Mouse (Mus musculus): ENCODE results near the gene Arrb2. TPM values are rescaled to one million over a fixed set of nuclear protein-coding genes. Genes with fewer than 3 reads are reported as not detected.
"Not testable (repeated sequence)": the region's sequence is repeated elsewhere in the genome, so short reads cannot be mapped to it uniquely, and the experiment has no call there.

The Arrb2 gene
- 31.1 and 32.7 TPM in 2 replicates for polyA plus RNA-seq (2016; fragmentation: Nextera tagmentation; extraction: Ambion mirVana)

DNA sequence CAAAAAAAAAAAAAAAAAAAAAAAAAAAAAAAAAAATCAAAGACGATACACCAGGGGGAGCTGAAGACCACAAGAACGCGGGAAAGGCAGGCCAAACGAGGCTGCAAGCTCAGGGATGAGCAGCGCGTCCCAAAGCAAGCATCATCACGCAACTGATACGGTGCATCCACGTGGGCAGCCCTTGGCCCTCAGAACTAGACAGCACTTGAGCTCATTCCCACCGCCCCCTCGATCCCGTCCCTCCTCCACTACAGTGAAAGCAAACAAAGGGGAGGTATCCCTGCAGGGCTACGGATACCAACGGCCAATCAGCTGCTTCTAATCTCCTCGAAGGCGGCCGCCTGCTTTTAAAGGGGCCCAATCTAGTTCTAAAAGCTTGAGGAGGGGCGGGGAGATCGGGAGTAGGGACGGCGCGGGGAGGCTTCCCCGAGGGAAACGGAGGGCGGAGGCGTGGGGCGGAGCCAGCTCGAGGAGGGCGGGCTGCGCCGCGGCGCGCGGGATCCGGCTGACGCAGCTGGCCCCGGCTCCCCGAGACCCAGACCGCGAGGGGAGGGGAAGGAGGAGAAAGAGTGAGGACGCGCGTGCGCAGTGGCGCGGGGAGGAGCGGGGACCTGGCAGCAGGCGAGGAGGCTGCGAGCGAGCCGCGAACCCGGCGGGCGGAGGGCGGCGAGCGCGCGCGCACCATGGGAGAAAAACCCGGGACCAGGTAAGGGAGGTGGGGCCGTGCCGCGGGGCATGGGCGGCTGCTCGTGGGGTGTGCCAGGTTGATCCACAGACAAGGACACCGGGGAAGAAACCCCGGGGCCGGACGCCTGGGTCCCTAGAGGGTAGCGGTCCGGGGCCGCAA is at the start of gene Arrb2:
Gene Arrb2 (plus strand): TSS at position 588 of the 847 bp plus-strand sequence.
- Histone ChIP-seq H3K27ac (peak within 1 kb of the TSS; percentile 92), H3K4me1 (replicated peaks) (peaks cover 42% of the 10 kb centered on the region), H3K27me3 (ENCODE audit: insufficient read depth, poor library complexity, severe bottlenecking) (no peaks in the 10 kb centered on the region), H3K9me3 (no peaks in the 10 kb centered on the region), H3K4me3 (peak within 1 kb of the TSS; percentile 77), H3K36me3 (peaks cover 20% of the 10 kb centered on the region)
- under 1% methylated on average over 74 of the region's 75 CpGs for WGBS
- peak; percentile 97 for DNase-seq (ENCODE audit: low spot score)

DNA sequence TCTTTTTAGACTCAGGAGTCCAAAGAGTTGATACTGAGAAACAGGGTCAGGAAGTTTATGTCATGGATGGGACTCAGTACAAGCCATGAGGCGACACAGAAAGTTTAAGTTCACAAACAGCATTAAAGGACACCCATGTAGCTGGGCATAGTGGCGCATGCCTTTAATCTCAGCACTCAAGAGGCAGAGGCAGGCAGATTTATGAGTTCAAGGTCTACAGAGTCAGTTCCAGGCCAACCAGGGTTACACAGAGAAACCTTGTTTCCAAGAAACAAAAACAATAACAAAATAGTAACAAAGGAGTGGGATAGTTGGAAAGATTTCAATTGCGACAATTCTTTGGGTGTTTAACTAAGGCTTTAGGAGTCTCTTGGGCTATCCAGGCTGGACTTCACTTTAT is 48.3 kb upstream of the Arrb2 start:
- no peak overlapping the region for H3K4me3 ChIP-seq
- no peak for DNase-seq (ENCODE audit: low spot score)
- peaks cover 40% of the 10 kb centered on the region for H3K36me3 ChIP-seq
- H3K9me3 ChIP-seq: no peaks in the 10 kb centered on the region
- no peak overlapping the region for H3K27ac ChIP-seq
- WGBS: 91% methylated on average over 3 of the region's 3 CpGs
- no peaks in the 10 kb centered on the region for H3K27me3 ChIP-seq (ENCODE audit: insufficient read depth, poor library complexity, severe bottlenecking)
- H3K4me1 ChIP-seq (replicated peaks): no peaks in the 10 kb centered on the region

DNA sequence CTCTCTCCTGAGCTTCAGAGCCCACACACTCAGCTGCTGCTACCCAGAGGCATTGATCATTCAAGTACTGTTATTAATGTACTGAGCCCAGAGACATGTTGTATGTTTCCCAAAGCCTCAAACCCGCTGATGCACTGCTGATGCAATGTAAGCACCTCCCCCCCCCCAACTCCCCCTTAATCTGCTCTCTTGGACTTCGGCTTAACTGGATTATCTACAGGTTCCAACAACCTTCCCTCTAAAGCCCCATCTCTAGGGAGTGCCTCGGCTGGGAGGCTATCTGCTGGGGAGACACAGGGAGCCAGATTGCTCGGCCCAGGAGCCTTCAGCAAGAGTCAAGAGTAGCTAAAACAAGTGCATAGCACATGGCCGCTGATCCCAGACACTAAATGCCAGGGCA is 45.0 kb upstream of the Arrb2 start:
- no peak for DNase-seq (ENCODE audit: low spot score)
- Histone ChIP-seq H3K27me3 (ENCODE audit: insufficient read depth, poor library complexity, severe bottlenecking) (no peaks in the 10 kb centered on the region), H3K4me3 (no peak overlapping the region), H3K4me1 (replicated peaks) (no peaks in the 10 kb centered on the region), H3K36me3 (peaks cover 63% of the 10 kb centered on the region), H3K27ac (no peak overlapping the region), H3K9me3 (no peaks in the 10 kb centered on the region)
- WGBS: 84% methylated on average over 5 of the region's 5 CpGs

DNA sequence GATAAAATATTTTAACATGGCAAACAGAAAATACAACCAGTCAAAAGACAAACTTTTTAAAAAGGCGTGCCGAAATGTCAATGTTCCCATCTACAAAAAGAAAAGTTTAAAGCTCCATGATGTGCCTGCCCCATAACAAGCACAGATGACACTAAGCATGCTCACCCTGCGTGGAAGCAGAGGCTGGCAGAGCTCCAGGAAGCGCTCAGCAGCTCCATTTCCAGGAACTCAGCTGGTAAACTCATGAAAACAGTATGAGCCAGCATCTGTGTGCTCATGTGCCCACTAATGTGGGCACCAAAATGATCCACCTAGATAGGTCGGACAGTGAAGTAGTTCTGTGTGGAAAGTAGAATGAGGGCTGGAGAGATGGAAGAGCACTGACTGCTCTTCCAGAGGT is 43.0 kb upstream of the Arrb2 start:
- DNase-seq (ENCODE audit: low spot score): no peak
- 94% methylated on average over 5 of the region's 5 CpGs for WGBS
- Histone ChIP-seq H3K9me3 (no peaks in the 10 kb centered on the region), H3K27ac (no peak overlapping the region), H3K4me3 (no peak overlapping the region), H3K4me1 (replicated peaks) (no peaks in the 10 kb centered on the region), H3K36me3 (peaks cover 83% of the 10 kb centered on the region), H3K27me3 (ENCODE audit: insufficient read depth, poor library complexity, severe bottlenecking) (no peaks in the 10 kb centered on the region)

DNA sequence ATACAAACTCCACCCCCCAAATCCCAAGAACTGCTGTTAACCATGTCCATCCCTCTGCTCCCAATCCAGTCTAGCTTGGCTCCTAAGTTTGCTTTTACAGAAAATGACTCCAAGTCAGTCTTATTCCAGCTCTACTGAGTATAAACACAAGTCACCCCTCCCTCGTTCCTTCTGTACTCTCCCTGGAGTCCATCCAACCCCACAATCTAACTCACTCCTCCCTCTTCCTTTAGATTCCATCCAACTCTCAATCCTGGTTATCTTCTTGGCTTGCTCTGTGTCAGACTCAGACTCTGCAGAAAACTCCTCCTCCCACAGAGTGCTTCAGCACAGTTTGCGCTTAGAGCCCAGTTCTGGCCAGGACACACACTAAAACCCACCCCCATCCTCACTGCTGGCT is 28.8 kb upstream of the Arrb2 start:
- no peaks in the 10 kb centered on the region for H3K9me3 ChIP-seq
- peaks cover 16% of the 10 kb centered on the region for H3K4me1 ChIP-seq (replicated peaks)

DNA sequence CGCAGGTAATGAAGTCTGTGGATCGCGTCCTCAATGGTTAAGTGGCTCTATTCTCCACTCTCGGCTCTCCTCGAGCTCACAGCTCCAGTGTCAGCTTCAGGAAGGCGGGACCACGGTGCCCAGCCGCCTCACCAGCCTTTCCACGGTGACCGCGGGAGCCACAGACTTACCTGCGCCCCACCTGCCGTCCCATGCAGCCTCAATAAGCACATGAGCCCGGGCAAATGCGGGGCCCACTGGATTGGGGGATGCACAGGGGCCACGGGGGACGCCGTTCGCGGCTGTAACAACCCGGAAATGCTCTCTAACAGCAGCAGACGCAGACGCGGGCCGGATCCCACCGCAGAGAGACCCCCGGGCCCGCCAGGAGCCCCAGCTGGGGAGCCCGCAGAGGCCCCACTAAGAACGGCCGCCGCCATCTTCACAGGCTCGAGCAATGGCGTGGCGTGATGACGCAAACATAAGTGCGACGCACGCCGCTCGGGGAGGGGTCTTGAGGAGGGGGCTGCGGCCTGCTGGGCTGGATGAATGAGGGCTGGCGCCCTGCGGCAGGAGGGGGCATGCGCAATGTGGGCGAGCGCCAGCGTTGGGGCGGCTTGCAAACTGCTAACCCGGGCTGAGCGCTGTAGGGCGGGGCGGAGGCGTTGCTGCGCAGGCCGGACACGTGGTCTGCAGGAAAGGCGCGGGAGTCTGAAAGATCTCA is 22.7 kb upstream of the Arrb2 start, which contains the start of gene Pelp1:
Gene Pelp1 (minus strand): TSS at position 438 of the 703 bp plus-strand sequence.
- under 1% methylated on average over 59 of the region's 59 CpGs for WGBS
- Histone ChIP-seq H3K9me3 (no peaks in the 10 kb centered on the region), H3K4me1 (replicated peaks) (peaks cover 28% of the 10 kb centered on the region), H3K4me3 (peak within 1 kb of the TSS; percentile 100), H3K36me3 (peaks cover 28% of the 10 kb centered on the region), H3K27me3 (ENCODE audit: insufficient read depth, poor library complexity, severe bottlenecking) (no peaks in the 10 kb centered on the region; the same call in 1 of the 2 replicates), H3K27ac (peak within 1 kb of the TSS; percentile 97)
- peak; percentile 99 for DNase-seq (ENCODE audit: low spot score)

More for the DNA sequence above, 28.8 kb upstream of the Arrb2 start:
- no peak overlapping the region for H3K27ac ChIP-seq
- H3K36me3 ChIP-seq: peaks cover 90% of the 10 kb centered on the region
- H3K4me3 ChIP-seq: no peak overlapping the region
- 91% methylated on average over 2 of the region's 2 CpGs for WGBS
- no peak for DNase-seq (ENCODE audit: low spot score)
- H3K27me3 ChIP-seq (ENCODE audit: insufficient read depth, poor library complexity, severe bottlenecking): no peaks in the 10 kb centered on the region

DNA sequence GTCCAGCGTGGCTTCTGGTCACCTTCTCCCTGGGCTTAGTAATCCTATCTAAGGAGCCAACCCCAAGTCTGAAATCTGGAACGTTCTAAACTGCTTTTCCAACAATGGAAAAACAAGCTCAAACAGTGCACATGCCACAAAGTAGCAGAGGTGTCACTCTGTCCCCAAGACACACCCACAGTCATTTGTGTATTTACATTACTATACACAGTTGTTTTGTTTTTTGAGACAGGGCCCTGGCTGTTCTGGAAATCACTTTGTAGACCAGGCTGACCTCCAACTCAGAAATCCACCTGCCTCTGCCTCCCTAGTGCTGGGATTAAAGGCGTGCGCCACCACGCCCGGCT is 22.2 kb upstream of the Arrb2 start:
- peak overlapping the region; percentile 97 for H3K27ac ChIP-seq
- 63% methylated on average over 6 of the region's 6 CpGs for WGBS
- peaks cover 23% of the 10 kb centered on the region for H3K36me3 ChIP-seq

DNA sequence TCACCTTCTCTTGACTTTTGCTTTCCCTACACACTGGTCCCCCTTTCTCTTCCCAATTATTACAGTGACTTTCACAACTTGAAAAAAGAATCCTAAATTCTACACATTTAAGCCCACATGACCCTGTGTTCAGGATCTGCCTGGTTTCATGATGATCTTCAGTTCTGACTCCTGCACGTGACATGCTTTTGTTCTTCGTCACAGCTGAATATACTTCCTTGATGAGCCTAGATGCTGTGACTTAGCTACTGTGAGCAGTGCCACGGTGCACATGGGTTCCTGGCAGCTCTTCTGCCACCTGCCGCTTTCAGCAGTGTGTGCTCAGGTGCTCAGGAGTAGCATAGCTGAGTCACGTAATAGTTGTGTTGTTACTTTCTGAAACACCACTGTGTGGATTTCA is 19.8 kb upstream of the Arrb2 start:
- Histone ChIP-seq H3K27me3 (ENCODE audit: insufficient read depth, poor library complexity, severe bottlenecking) (no peaks in the 10 kb centered on the region; the same call in 1 of the 2 replicates), H3K27ac (no peak overlapping the region), H3K9me3 (no peaks in the 10 kb centered on the region), H3K4me3 (no peak overlapping the region), H3K4me1 (replicated peaks) (peaks cover 23% of the 10 kb centered on the region), H3K36me3 (peaks cover 1% of the 10 kb centered on the region; the same call in 1 of the 2 replicates)
- WGBS: 72% methylated on average over 5 of the region's 5 CpGs
- DNase-seq (ENCODE audit: low spot score): no peak

More for the DNA sequence above, 22.2 kb upstream of the Arrb2 start:
- Histone ChIP-seq H3K4me1 (replicated peaks) (peaks cover 28% of the 10 kb centered on the region), H3K27me3 (ENCODE audit: insufficient read depth, poor library complexity, severe bottlenecking) (no peaks in the 10 kb centered on the region; the same call in 1 of the 2 replicates), H3K4me3 (peak overlapping the region; percentile 100), H3K9me3 (no peaks in the 10 kb centered on the region)
- DNase-seq (ENCODE audit: low spot score): no peak

DNA sequence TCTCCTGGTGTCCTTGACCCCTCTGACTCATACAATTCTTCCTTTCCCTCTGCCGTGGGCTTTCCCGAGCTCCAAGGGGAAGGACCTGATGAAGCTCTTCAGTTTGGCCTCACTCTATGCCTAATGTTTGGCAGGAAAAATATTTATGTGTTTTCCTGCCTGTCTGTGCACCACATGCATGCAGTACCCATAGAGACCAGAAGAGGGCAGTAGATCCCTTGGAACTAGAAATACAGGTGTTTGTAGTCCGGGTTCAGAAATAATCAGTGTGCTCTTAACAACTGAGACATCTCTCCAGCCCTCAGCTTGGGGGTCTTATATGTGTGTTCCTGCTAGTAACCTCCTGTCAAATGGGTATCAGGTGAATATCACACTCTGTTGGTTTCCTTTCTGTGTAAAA is 18.5 kb upstream of the Arrb2 start:
- Histone ChIP-seq H3K4me1 (replicated peaks) (peaks cover 9% of the 10 kb centered on the region), H3K9me3 (no peaks in the 10 kb centered on the region), H3K27ac (no peak overlapping the region), H3K36me3 (no peaks in the 10 kb centered on the region), H3K27me3 (ENCODE audit: insufficient read depth, poor library complexity, severe bottlenecking) (no peaks in the 10 kb centered on the region; the same call in 1 of the 2 replicates), H3K4me3 (no peak overlapping the region)
- 14% methylated on average over 3 of the region's 3 CpGs for WGBS
- peak; percentile 73 for DNase-seq (ENCODE audit: low spot score)

DNA sequence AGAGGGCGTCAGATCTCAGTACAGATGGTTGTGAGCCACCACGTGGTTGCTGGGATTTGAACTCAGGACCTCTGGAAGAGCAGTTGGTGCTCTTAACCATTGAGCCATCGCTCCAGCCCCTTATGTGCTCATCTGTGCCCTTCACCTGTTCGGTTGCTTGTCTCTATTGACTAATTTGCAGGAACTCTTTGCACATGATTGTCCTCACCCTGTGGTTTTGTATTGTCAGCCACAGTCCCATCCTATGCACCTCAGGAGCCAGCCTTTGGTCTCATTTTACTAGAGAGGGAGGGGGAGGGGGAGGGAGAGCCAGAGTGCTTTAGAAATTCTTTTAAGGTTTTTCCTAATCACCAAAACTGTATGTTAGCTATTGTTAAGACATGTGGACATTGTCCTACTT is 14.2 kb upstream of the Arrb2 start:
- DNase-seq (ENCODE audit: low spot score): no peak
- WGBS: 67% methylated on average over 4 of the region's 4 CpGs
- no peaks in the 10 kb centered on the region for H3K36me3 ChIP-seq
- H3K27me3 ChIP-seq (ENCODE audit: insufficient read depth, poor library complexity, severe bottlenecking): no peaks in the 10 kb centered on the region
- H3K9me3 ChIP-seq: no peaks in the 10 kb centered on the region
- no peak overlapping the region for H3K4me3 ChIP-seq
- no peak overlapping the region for H3K27ac ChIP-seq
- H3K4me1 ChIP-seq (replicated peaks): no peaks in the 10 kb centered on the region

DNA sequence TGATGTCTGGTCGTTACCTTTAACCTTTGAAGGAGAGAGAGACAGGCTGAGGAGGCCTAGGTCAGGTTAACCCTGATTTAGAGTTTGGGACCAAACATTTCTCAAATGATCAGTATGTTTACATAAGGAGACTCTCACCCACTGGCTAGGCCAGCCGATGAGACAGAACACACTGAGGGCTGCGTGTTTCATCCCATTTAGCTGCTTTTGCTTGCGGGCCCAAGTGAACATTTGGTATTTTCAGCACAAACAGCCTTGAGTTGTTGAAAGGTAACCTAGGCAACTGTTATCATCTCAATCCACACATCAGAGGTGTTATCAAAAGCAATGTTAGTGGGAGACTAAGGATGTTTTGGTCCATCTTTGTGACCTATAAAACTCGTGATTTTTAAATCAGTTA is 12.9 kb upstream of the Arrb2 start:
- Histone ChIP-seq H3K9me3 (no peaks in the 10 kb centered on the region), H3K36me3 (no peaks in the 10 kb centered on the region), H3K27ac (no peak overlapping the region), H3K4me3 (no peak overlapping the region), H3K4me1 (replicated peaks) (no peaks in the 10 kb centered on the region), H3K27me3 (ENCODE audit: insufficient read depth, poor library complexity, severe bottlenecking) (no peaks in the 10 kb centered on the region)
- 74% methylated on average over 5 of the region's 5 CpGs for WGBS
- no peak for DNase-seq (ENCODE audit: low spot score)

DNA sequence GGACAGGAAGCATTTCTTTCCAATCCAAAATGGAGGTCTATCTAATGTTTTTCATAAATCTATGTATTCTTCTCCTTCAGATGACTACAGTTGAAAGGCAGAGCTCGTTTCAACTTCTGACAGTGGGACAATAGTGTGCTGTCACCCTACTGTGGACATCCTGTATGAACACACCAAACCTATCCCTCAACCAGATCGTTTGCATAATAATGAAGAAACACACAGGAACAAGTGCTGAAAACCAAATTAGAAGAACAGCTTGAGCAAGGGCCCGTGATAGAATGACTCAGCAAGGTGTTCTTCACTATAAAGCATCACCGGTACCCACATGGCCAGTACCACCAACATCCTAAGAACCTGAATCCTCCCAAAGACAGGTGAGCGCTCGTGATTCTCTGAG is 5.8 kb upstream of the Arrb2 start:
- not testable (repeated sequence) for H3K27me3 ChIP-seq (ENCODE audit: insufficient read depth, poor library complexity, severe bottlenecking); H3K9me3 ChIP-seq; H3K4me3 ChIP-seq; H3K36me3 ChIP-seq; DNase-seq (ENCODE audit: low spot score); H3K27ac ChIP-seq
- peaks cover 13% of the 10 kb centered on the region for H3K4me1 ChIP-seq (replicated peaks)
- WGBS: 74% methylated on average over 6 of the region's 6 CpGs

DNA sequence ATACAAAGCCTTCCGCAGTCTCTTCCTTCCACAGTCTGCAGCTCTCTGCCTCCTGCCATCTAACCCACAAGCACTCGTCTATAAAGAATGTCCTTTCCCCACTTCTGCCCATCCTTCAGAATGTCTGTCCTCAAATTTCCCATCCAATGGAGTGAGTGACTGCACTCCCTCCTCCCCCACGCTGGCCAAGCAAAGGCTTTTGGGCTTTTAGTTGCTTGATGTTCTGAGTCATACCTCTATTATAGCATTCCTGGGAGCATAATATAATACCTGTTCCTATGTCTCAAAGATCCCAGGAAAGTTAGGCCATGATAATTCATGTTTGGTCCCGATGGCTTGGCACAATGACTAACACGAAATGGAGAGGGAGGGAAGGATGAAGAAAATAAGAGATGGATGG is 861 bp upstream of the Arrb2 start:
- Histone ChIP-seq H3K9me3 (no peaks in the 10 kb centered on the region), H3K36me3 (peaks cover 13% of the 10 kb centered on the region), H3K27ac (peak overlapping the region; percentile 92), H3K4me1 (replicated peaks) (peaks cover 42% of the 10 kb centered on the region), H3K27me3 (ENCODE audit: insufficient read depth, poor library complexity, severe bottlenecking) (no peaks in the 10 kb centered on the region), H3K4me3 (peak overlapping the region; percentile 77)
- no peak for DNase-seq (ENCODE audit: low spot score)
- 29% methylated on average over 5 of the region's 5 CpGs for WGBS

All from hindbrain, embryonic 10.5 days (tissue).